Mouse (Mus musculus): Measurements from ENCODE around the gene Ywhae. TPM values are rescaled to one million over a fixed set of nuclear protein-coding genes. Genes with fewer than 3 reads are reported as not detected.

Ywhae gene
- total RNA-seq, 2 experiments from 2014 or later: 524 to 527 TPM

DNA sequence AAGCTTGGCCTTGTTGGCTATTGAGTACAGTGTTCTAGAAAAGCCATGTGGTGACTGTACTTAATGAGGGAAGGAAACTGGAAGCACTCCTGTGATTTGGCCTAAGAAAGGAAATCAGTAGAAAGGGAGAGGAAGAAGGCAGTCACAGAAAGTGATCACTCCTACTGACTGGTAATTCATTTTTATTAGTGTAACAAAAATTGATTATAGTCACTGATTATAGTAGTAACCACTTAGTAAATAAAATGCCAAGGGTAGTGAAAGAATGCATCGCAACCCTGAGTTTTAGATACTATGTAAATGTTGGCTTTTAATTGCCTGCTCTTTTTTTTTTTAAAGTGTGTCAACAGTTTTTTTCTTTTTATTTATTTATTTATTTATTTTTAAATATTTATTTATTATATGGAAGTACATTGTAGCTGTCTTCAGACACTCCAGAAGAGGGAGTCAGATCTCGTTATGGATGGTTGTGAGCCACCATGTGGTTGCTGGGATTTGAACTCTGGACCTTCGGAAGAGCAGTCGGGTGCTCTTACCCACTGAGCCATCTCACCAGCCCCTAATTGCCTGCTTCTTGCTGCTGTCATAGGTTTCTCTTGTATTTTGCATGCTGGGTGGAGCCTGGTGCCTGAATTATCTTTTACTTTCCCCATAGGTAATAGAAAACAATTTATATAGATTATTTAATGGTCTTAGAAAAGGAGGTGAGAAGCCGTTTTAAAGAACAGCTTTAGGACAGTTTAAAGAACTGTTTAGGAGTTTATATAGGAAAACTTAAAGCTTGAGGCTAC lies 3.0 kb downstream of the Ywhae start:
- intact Hi-C loops (cut with DNase I): no loop called here
- no peak for DNase-seq

GRCm38 (mm10) chr11:75736978-75737377 lies 4.3 kb downstream of the Ywhae start:
- intact Hi-C loops (cut with DNase I): no loop called here
- DNase-seq: no peak

DNA sequence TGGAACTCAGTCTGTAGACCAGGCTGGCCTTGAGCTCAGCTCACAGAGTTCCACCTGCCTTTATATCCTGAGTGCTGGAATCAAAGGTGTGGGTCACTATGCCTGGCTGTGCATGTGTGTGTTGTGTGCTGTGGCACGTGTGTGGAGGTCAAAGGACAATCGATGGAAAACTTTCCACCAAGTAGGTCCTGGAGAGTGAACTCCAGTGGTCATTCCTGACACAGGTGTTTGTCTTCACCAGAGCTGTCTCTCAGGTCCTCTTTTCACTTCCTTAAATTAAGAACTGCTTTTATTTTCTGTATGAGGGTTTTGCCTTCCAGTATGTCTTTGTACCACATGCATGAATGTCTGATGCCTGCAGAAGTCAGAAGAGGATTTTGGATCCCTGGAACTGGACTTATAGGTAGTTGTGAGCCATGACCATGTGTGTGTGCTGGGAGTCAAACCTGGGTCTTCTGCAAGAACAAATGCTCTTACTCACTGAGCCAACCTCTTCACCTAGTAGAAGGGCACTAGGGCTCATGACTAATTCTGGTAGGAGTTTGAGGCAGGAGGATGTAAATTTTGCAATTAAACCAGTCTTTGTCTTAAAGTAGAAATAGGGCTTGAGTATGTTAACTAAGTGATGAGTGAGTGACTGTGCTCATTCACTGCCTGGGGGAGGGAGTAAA lies 5.3 kb downstream of the Ywhae start:
- intact Hi-C loops (cut with DNase I): no loop called here
- DNase-seq: no peak

- intact Hi-C loops (cut with DNase I): no loop called here
- DNase-seq: no peak
Measured at GRCm38 (mm10) chr11:75738477-75738821, 5.8 kb downstream of the Ywhae start.

DNA sequence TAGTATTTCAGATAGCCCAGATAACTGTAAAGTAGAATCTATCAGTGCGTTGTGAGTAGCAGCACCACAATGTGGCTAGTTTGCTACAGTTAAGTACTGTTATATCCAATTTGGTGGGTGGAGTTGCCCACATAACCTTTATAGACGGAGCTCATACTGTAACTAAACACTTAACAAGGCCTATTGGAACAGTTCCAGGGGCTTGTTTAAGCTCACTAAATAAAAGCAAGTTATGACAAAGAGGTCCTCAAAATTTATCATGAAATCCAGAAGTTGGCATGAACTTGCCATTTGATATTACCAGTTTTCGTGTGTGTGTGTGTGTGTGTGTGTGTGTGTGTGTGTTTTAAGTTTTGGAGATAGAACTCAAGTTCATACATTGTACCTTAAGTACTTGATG lies 7.5 kb downstream of the Ywhae start:
- intact Hi-C loops (cut with DNase I): no loop called here
- no peak for DNase-seq

DNA sequence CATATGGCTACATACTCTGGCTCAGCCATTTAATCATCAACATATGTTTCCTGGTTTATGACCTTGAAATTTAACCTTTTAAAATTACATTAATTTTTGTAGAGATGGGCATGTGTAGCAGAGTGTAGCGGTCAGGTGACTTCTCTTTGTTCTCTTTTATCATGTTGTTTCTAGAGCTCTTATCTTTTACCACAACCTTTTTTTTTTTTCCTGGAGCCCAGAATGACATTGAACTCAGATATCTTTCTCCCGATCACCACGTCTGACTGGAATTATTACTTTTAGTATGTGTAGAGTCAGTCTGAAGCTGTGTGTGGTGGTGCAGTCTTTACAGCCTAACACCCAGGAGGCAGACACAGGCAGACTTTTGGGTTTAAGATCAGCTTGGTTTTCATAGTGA lies 8.9 kb downstream of the Ywhae start:
- intact Hi-C loops (cut with DNase I): no loop called here
- DNase-seq: no peak

DNA sequence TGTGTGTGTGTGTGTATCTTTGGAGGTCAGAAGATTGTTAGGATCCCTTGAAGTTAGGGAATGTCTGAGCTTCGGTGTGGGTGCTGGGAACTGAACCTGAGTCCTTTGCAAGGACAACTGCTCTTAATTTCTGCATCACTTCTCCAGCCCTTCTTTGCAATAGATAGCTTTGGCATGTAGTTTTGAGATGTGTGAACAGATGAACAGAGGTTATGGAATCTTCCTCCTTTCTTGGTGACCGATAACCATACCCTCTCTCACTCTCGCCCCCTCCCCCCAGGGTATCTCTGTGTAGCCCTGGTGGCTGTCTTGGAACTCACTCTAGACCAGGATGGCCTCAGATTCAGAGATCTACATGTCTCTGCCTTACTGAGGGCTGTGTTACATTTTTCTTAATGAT lies 12.1 kb downstream of the Ywhae start:
- no peak for DNase-seq
- intact Hi-C loops (cut with DNase I): no loop called here

DNA sequence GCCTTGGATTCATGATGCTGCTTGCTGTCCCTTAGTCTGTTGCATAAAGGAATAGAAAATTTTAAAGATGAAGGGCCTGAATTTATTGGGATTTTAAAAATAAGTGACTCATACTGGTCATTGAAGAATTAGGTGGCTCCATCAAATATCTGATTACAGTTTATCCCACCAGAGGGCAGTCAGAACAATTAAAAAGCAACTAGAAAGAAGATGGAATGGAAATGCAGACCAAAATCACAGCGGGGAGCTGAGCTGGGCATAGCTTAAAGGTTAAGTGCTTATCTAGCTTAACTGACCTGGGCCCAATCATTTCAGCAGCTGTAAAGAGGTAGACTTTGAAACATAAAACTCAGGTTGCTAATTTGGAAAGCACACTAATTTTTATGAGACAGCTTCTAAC lies 17.9 kb downstream of the Ywhae start:
- intact Hi-C loops (cut with DNase I): no loop called here
- no peak for DNase-seq

DNA sequence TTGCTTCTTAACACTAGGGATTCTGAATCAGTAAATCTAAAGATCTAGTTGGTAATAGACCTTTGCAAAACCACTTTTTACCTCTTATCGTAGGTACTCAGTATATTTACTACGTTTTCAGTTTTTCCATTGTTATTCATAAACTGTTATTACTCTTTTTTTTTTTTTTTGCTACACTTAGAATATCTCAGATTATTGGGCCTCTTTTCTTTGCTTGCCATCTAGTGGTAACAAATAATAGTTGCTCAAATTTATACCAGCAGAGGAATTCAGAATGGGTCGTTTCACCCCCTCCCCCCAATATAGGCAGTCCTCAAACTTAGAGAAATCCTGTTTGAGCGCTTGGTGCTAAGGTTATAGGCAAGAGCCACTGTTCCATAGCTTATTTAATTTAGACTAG lies 18.4 kb downstream of the Ywhae start:
- DNase-seq: no peak
- intact Hi-C loops (cut with DNase I): no loop called here

DNA sequence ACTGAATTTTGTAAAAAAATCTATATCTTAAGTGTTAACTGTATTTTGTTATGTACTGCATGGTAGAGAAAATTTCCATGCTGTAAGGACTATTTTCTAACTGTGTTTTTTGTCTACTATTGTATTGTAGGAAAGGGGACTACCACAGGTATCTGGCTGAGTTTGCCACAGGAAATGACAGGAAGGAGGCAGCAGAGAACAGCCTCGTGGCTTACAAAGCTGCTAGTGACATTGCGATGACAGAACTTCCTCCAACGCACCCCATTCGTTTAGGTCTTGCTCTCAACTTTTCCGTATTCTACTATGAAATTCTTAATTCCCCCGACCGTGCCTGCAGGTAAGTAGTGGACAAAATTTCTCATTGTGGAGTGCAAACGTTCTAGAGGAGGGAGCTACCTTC lies 24.0 kb downstream of the Ywhae start:
- intact Hi-C loops (cut with DNase I): no loop called here
- DNase-seq: no peak

DNA sequence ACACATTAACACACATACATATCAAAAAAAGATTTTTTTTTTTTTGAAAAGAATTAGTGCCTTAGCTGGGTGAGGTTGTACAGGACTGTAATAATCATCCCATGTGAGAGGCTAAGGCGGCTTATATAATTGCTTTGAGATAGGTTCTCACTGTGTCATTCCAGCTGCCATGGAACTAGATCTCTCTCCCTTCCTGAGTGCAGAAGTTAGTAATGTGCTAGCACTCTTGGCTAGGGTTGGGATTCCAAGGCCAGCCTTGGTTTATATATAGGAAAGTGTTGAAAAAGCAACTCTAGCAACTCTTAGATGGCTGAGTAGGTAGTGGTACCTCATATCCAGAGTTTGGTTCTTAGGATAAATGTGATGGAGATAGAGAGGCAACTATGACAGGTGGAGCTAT lies 25.9 kb downstream of the Ywhae start:
- DNase-seq: no peak
- intact Hi-C loops (cut with DNase I): no loop called here

DNA sequence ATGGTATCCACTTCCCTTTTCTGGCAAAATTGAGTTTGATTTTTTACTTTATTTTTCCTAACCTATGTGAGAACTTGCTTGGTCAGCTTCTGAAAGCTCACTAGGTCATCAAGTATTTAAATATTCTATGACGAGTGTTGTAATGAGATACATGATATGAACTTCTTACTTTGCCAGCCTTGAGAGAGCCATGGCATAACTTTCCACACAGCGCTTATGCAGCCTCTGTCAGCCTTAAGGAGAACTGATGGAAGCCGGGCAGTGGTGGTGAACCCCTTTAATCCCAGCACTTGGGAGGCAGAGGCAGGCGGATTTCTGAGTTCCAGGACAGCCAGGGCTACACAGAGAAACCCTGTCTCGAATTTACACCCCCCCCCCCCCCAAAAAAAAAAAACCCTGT lies 28.1 kb downstream of the Ywhae start:
- no peak for DNase-seq
- intact Hi-C loops (cut with DNase I): no loop called here

DNA sequence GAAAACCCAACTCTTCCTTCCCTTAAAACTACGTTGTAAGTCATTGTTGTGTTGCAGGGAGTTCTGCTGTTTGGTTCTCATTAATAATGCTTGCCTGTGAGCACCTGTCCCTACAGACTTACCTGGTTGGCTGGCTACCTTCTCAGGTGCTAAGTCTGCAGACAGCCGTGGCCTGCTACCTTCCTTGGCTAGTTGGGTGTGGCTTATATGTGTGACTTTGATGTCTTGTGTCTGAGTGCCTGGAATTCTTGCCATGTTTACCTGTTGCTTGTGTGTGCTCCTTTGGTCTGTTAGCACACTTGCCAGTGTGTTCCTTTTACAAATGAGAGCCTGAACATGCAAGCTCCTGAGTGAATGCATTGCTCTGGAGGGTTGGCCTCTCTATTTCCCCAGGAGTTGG lies 30.0 kb downstream of the Ywhae start:
- DNase-seq: no peak
- intact Hi-C loops (cut with DNase I): no loop called here

DNA sequence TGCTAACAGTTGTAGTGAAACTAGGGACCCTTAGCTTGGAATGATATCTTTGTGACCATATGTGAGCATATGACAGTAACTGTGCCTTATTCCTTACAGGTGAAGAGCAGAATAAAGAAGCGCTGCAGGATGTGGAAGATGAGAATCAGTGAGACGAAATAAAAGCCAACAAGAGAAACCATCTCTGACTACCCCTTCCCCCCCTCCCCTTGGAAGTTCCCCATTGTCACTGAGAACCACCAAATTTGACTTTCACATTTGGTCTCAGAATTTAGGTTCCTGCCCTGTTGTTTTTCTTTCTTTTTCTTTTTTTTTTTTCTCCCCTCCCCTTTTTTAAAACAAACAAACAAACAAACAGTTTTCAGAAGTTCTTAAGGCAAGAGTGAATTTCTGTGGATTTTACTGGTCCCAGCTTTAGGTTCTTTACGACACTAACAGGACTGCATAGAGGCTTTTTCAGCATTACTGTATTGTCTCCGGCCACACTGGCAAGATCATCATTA lies 31.9 kb downstream of the Ywhae start:
- no peak for DNase-seq
- intact Hi-C loops (cut with DNase I): no loop called here

GRCm38 (mm10) chr11:75765161-75765560 lies 32.5 kb downstream of the Ywhae start:
- intact Hi-C loops (cut with DNase I): no loop called here
- peak in 1 of 2 experiments; percentile 6 for DNase-seq

- intact Hi-C loops (cut with DNase I): no loop called here
- peak in 1 of 2 experiments; percentile 14 for DNase-seq
Measured at GRCm38 (mm10) chr11:75767014-75767413, 34.3 kb downstream of the Ywhae start.

- intact Hi-C loops (cut with DNase I): no loop called here
- DNase-seq: peak in 1 of 2 experiments; percentile 14
Measured at GRCm38 (mm10) chr11:75768091-75768989, 35.7 kb downstream of the Ywhae start.

DNA sequence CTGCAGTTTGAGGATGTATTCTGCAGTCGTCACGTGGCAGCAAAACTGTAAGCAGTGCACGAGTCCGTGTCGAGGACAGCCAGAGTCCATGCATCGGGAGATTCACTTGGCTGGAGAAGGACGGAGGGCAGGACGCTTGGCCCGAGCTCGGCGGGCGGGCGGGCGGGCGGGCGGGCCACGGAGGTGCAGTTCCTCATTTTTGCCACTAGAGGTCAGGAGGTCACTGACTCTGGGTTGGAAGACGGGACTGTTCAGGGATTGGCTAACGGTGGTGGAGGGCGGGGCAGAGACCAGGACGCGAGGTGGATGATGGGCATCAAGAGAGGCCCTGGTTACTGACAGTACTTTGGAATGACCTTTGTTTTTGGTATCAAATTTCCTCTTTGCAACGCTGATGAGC lies 36.5 kb downstream of the Ywhae start:
- DNase-seq: peak; percentile 70 to 85
- intact Hi-C loops (cut with DNase I): no loop called here

- intact Hi-C loops (cut with DNase I): loop anchor here (10.0 kb wide), 1 partner anchor 632 kb away; the partner anchor contains the start of gene Timm22
- peak in 1 of 2 experiments; percentile 10 for DNase-seq
Measured at GRCm38 (mm10) chr11:75772562-75772961, 39.9 kb downstream of the Ywhae start.

- DNase-seq: no peak
- intact Hi-C loops (cut with DNase I): loop anchor here (10.0 kb wide), 1 partner anchor 629 kb away; the partner anchor contains the start of gene Timm22
Measured at GRCm38 (mm10) chr11:75775919-75776318, 43.2 kb downstream of the Ywhae start.

- intact Hi-C loops (cut with DNase I): loop anchor here (1.0 to 10.0 kb wide), 4 partner anchors 121 to 443 kb away; no protein-coding TSS in a partner anchor
- DNase-seq: peak; percentile 43 to 51
Measured at GRCm38 (mm10) chr11:75781919-75782318, 49.2 kb downstream of the Ywhae start.
